Mouse (Mus musculus) retina, embryonic 14.5 days (tissue): ENCODE data around the gene Mark1.
A peak's percentile ranks its signal among the peaks of the same experiment; 100 is the strongest.

Experiments
- DNase-seq: peaks from one replicate; pipeline ENCODE4 v3.0.0-alpha.2; 2015; ENCODE audit warnings: low spot score

Mark1 gene

DNA sequence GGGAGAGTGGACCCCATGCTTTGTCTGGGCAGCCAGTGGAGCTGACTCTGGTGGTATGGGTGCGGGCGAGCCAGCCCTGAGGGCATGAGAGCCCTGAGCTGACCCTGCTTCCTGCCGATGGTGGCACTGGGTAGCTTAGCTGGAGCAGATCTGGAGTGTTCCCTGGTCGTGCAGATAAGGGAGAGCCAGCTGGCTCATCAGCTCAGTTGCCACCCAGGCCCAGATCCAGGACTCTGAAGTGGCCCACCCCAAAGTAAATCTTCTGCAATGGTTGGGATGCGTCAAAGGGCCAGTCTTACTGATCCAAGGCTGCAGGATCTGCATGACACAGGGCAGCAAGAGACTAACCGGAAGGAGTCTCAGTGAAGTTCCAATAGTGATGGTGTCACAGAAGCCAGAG lies 109.9 kb downstream of the Mark1 start:
- no peak for DNase-seq

DNA sequence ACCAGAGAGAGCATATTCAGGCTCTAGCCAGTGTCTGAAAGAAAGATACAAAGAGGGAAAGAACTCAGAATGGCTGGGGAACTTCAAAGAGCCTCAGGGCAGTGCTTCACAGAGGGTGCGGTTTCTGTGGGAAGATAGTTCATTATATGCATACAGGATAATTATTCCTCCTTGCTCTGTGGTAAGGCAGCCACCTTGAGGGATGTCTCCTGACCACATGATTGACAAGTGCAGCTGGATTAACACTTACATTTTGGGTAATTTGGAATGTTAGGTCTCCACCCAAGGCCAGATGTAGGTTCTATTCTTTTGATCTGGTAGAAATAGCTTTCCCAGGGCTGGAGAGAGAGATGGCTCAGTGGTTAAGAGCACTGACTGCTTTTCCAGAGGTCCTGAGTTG lies 113.2 kb downstream of the Mark1 start:
- no peak for DNase-seq

DNA sequence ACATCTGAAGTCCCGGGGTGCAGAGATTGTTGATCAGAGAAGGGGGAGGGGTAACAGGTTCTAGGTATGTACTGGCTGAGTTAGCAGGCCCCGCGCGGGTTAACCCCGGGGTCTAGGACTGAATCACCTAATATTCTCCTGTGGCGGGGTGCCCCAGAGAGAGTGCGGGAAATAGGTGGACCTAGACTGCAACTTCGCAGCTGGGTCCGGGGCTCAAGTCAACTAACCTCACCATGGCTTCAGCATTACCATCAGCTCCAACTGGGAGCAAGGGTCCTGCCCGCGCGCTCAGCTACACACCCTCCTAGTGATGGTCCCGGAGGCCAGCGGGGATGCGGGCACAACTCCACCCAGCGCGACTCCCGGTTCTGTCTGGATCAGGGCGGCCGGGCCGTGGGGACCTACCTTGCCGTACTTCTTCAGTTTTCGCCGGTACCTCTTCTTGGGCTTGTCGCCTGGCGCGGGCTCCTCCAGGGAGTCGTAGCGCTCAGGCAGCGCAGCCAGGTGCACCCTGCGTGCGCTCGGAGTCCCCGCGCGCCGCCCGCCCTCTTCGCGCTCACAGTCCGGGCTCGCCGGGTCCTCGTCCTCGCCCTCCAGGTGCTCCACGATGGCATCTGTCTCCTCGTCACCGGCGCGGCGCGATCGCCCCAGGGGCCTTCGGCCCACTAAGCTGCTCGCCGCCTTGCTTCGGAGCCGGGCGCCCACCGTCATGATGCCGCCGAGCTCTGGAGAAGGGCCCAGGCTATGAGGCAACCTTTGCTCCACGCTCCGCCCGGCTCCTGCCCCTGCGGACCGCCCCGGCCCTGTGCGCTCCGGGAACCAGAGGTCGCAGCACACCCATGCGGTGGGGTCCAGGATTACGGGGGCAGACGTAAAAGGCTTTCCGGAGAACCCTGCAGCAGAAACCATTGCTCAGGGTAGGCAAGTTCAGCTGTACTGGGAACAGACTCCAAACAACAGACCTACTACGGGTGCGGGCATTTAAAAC lies 116.8 kb downstream of the Mark1 start, which contains the start of gene C130074G19Rik:
Gene C130074G19Rik (minus strand): TSS at position 938 of the 988 bp plus-strand sequence.
- peak; percentile 53 for DNase-seq

DNA sequence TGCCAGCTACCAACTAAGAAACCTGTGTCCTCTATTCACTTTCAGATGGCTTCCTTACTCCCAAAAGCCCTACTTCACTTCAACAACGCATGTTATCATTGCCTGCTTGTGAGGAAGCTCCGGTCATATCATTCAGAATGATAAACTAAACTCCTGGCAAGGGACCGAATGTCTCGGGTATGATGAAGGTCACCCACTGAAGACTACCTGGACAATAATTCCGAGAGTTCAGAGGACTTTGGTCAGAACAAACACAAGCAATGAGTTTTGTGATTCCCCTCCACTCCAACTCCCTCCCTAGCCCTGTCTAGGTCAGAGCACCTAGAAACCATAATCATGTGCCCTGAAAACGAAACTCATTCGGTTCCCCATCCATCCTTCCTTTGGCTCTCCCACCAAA lies 117.5 kb downstream of the Mark1 start:
- no peak for DNase-seq

DNA sequence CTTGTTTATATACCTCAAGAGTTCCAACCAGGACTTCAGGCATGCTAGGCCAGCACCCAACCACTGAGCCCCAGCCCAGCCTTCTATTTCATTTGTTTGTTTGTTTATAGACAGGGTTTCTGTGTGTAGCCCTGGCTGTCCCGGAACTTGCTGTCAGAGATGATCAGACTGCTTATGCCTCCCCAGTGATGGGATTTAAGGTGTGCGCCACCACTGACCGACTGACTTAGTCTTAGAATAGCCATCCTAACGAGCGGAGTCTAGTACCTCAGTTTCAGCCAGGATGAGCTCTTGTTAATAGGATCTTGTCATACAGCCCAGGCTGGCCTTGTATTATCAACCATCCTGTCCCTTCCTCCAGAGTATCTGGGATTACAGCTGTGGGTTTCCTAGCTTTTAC lies 118.2 kb downstream of the Mark1 start:
- no peak for DNase-seq

DNA sequence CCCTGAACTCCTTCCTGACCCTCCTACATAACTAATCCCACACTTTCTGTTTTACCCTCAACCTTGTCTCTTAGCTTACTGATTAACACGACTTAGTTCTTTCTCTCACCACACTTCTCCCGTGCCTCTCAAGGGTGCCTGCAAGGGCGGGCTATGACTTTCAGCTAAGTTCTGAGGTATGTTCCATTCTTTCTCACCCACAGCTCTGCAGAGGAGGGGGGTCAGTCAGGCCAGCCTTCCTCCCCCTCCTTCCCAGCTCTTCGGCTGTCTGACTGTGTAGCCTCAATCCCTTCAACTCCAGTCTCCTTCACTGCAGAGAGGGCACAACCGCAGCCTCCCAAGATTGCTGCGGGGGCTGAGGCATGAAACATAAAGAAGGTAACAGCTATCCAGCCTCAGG lies 120.5 kb downstream of the Mark1 start:
- DNase-seq = no peak

DNA sequence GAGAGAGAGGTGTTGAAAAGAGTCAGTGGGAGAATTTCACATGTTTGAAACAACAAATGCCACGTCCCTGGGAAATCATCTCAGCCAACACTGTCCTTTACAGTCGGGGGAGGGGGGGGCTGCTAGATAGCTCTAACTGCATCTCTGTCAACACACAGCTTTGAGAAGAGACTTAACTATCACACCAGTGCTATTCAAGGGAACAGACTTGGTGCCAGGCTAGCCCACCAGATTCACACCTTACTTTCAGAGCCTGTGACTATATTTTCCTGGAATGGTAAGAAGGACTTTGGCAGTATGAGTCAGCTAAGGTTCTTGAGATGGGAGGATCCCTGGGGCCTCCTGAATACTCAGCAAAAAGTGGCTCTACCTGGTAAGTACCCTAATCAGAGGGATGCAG lies 122.1 kb downstream of the Mark1 start:
- no peak for DNase-seq

DNA sequence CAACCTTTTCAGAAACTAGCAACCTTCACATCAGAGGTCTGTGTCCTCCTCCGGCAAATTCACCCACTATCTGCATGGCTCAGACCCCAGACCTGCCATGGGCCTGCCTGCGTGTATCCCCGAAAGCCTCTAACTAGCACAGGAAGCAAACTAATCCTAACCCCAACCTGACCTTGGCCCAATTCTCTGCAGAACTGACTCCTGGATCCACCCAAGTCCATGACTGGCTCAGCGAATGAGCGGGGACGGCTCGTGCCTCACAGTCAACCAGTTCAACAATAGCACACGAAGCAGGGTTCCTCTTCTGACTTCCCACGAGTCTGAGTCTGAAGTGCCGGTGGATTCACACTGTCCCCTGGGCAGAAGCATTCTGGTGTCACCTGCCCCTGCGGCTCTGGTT lies 125.5 kb downstream of the Mark1 start:
- no peak for DNase-seq

DNA sequence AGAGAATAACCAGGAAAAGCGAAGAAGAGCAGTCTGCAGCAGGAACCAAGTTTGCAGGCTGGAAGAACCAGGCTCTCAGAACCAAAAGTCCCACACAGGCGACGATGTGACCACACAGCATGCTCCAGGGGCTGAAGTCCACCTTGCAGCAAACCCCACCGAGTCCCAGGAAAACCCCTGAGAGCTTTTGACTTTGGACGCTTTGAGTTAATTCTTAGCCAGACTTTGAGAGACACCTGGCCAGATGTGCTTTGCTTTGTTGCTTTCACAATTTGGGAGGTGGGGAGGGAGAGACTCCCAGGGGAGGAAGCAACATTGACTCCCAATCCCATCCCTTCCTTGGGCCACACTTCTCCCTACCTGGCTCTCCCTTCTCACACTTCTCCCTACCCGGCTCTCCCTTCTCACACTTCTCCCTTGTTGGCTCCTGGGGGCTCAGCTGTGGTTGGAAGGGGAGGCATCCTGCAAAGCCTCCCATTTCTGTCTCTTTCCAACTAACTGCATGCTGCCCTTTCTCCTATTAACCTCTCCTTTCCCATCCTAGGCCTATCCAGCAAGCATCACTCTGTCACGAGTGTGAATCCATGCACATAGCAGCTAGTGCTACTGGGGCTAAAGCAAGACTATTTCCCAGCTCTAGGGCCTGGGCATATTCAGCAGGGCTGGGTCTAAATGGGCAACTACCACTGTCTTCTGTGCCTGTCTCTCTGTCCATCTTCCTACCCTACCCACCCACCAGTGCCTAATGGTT lies 127.1 kb downstream of the Mark1 start:
- no peak for DNase-seq

DNA sequence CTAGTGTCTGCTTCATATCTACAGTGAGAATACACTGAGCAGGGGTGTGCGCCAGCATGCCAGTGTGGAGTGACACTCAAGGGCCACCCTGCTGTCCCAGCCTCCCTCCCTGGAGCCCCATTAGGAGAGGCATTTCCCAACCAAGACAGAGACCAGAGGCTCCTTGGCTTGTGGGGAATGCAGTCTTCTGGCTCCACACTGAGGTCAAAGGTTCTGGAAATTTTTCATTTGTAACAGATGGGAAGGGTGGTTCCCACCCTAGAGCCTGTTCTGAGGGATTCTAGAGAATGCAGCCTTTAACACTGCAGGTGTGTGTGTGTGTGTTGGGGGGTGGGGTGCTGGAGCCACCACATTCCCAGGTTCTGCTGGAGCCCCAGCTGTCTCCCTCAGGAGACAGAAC lies 127.9 kb downstream of the Mark1 start:
- no peak for DNase-seq

DNA sequence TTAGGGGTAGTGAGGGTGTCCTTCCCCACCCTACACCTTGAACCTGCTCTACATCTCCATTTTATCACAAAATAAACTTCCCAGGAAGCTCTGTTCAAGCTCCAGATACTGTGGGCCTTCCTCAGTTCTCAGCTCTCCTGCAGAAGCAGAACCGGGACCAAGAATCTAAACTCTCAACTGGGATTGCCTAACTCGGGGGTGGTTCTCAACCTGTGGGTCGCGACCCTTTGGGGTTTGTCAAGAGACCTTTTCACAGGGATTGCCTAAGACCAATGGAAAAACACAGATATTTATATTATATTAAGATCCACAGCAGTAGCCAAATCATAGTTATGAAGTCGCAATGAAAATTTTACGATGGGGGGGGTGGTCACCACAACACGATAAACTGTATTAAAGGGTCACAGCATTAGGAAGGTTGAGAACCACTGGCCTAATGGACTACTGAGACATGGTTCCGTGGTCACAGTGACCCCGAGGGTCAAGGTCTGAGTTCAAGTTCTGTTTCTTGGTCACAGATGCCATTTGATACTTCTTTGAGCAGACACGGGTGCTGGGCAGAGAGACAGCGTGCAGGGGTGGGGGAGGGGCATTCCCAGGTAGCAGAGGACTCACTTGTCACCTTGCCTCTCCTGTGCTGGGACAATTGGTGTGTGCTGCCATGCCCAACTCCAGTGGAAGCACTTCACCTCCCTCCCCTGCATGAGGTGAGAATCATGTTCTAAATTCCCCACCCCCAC lies 128.6 kb downstream of the Mark1 start:
- no peak for DNase-seq

DNA sequence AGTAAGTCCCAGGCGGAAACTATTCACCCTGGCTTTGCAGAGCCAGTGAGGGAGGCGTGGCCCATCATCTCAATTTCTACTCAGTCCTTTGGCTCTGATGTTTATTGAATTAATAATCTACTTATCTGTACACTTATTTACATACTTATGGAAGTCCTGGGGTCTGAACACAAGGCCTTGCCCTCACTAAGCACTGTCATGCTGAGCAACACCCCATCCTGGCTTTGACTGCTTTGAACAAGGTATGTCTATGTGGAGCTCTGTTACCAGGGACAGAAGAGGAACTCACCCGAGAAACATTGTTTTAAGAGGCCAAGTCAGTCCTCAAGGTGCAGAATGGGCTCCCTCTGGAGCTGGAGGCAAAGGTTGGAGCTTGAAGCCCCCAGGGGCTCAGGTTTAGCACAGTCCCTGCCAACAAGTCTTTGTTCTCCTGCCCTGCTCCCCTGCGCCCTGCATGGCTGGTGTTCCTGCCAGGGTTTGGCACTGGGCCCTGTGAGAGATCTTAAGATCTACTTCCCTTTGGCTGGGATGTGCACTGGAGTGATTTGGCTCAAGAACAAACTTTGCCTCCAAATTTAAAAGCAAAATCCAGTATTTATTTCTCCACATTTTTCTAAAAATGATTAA lies 129.3 kb downstream of the Mark1 start:
- no peak for DNase-seq

DNA sequence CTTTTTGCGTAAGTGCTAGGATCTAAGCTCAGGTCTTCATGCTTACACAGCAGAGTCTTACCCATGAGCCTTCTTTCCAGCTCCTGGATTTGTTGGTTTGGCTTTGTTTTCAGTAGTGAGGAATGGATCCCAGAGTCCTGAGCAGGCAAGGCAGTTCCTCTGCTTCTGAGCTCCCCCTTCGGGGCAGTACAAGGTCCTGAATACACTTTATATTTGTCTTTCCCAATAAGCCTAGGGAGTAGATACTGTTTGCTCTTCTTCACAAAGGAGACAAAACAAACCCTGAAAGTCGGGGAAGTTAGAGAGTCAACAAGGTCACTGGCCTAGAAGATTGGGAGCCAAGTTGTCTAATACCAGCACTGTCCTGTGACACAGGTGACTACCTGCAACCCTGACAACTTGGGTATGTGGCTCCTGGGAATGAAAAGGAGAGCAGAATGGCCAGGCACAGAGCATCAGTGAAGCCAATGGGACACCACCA lies 131.7 kb downstream of the Mark1 start:
- DNase-seq = no peak

DNA sequence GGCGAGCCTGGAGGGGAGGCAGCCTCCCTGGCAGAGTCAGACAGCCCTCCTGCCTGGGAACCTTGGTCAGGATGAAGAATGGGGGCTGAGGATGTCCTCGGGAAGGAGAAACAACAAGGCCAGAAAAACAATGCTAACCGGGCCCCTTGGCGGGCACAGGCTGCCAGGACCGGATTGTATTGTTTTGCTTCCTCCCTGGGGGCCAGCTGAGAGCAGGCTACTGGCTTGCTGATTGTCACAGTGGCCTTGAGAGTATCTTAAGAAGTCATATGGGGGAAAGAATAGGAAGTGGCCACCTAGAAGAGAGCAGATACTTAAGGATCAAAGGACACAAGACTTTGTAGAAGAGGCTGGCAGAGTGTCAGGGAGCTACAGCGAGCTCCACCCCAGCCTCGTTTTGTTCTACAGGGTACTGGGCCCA lies 135.0 kb downstream of the Mark1 start:
- DNase-seq = no peak

DNA sequence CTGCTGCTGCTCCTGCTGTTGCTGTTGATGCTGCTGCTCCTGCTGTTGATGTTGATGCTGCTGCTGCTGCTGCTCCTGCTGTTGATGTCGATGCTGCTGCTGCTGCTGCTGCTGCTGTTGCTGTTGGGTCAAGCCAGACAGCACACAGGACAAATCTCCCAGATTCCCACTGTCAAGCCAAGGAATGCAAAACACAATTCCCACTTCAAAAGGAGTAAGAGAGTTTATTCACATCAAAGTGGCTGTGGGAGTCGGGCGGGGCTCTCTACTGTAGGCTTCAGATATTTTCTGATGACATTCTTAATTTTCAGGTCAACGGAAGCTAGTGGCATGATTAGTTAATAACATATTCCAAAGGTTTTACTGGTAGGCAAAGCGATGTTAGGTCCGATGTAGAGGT lies 136.7 kb downstream of the Mark1 start:
- no peak for DNase-seq

DNA sequence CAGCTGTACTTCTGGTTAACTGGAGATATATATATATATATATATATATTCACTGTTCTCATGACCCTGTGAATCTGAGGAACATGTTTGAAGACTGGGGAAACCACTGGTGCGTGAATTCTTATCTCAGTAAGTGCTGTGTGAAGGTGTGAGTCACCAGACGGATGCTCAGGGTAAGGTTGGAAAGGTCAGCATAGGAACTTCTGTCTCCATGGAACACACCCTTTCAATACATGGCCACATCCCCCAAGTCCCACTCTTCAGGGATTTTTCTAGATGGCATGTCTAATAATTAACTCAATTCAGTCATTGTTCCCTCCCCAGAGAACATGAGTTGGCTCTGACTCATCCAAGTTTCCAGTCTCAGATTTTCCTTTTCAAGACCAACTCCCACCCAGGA lies 137.8 kb downstream of the Mark1 start:
- no peak for DNase-seq

DNA sequence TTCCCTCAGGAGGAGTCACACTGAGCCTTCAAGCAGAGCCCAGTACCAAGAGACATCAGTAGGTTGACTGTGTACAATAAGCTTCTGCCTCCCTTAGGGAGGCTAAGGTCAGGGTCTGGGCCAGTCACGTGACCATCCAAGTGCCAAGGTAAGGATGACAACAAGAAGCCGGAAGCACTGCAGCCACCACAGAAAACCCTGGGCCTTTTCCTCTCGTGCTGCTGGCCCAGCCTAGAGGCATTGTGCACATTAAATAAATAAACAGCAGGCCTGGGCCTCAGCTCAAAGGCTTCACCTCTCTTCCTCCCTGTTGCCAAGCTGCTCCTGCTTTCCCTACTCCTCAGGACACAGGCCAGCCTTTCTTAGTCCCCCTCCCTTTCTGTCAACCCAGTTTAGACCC lies 139.1 kb downstream of the Mark1 start:
- DNase-seq = no peak

DNA sequence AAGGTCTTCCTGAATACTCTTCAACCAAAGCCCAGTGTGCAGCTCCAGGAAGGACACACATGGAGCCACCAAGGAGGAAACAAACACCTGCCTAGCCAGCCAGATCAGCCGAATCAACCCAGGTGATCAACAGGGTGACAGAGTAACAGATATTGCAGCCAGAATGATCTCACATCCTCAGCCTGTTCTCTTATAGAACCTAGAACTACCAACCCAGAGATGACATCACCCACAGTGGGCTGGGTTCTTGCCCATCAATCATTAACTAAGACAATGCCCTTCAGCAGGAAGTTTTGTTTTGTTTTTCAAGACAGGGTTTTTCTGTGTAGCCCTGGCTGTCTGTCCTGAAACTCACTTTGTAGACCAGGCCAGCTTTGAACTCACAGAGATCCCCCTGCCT lies 141.1 kb downstream of the Mark1 start:
- DNase-seq = no peak

DNA sequence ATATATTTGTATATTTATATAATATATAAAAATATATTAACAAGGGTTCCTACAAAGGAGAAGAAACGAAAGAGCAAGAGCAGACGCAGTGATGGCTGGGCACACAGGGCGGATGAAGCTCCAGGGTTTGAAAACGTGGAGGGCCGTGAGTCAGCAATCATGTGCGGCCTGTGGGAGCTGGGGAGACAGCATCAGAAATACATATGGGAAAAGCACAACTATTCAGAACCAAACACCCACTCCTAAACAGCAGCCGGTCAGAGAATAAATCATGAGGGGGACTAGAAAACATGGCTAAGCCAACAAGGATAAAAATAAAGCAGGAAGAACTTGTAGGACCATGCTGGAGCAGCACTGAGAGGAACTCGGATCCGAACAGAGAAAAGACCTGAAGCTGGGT lies 142.2 kb downstream of the Mark1 start:
- no peak for DNase-seq

DNA sequence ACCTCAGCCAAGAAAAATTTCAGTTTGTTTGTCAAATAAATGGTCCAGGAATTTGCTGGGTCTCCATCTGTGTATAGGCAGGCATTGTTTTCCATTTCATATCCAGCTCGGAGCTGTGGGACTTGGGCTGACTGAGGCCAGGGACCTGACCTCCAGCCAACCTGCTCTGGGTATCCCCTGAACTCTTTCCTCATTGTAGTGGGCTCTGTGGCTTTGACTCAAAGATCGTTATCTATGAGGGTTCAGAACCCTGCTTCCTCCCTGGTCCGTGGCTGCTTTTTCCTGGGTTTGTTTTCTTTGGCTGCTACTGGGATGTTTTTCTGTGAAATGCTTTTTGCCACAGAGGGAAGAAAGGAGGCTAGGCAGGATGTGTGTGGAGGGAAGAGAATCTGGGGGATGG lies 145.4 kb downstream of the Mark1 start:
- DNase-seq = no peak

DNA sequence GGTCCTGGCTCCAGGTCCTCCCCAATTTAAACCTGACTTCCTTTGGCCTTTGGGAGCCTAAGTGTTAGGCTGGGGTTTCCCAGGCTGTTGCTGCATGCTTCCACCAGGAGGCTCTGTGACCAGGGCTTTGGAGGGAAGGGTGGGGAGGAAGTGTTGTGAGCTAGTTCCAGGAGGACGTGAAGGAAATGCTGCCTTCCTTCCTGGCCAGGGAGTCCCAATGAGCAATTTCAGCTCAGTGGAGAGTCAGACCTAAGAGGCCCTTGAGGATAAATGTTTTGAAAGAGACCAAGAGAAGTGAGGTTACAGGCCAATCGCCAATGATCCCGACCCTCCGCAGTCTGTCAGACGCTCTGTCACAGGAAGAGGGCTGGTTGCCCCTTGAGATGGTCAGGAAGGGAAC lies 146.0 kb downstream of the Mark1 start:
- peak; percentile 68 for DNase-seq
